Mouse (Mus musculus) intestine, embryonic 16.5 days (tissue): ENCODE data around the gene Olfr1393. TPM values are rescaled to one million over a fixed set of nuclear protein-coding genes. Genes with fewer than 3 reads are reported as not detected.

Source experiments
- ATAC-seq: fragments of 200-750 bp; cut with Nextera tagmentation; 2 replicates; pipeline ENCODE4 v1.8.0; 2017; ENCODE audit warnings: moderate TSS enrichment, moderate library complexity
- H3K27ac ChIP-seq: fragments of 300-500 bp; sonication (generic); 2 replicates; pipeline ENCODE4 v1.5.1; 2014; ENCODE audit warnings: mild to moderate bottlenecking, low read length
- H3K27me3 ChIP-seq: fragments of 300-500 bp; sonication (generic); replicated peaks from 2 replicates; pipeline ENCODE4 v1.6.1; 2014; ENCODE audit warnings: low read length, control low read depth, mixed read lengths; ENCODE audit not compliant: control insufficient read depth, insufficient read depth
- H3K36me3 ChIP-seq: fragments of 300-500 bp; sonication (generic); 2 replicates; pipeline ENCODE4 v1.6.1; 2014; ENCODE audit warnings: low read length, control low read depth; ENCODE audit not compliant: control insufficient read depth, insufficient read depth
- H3K4me1 ChIP-seq: fragments of 300-500 bp; sonication (generic); 2 replicates; pipeline ENCODE4 v1.6.1; 2014; ENCODE audit warnings: low read length, control low read depth, mixed read lengths; ENCODE audit not compliant: control insufficient read depth, insufficient read depth
- H3K4me2 ChIP-seq: fragments of 300-500 bp; sonication (generic); 2 replicates; pipeline ENCODE4 v1.6.1; 2014; ENCODE audit warnings: low read depth, low read length, control low read depth
- H3K4me3 ChIP-seq: fragments of 300-500 bp; sonication (generic); 2 replicates; pipeline ENCODE4 v1.5.1; 2014; ENCODE audit warnings: mild to moderate bottlenecking, low read length
- H3K9ac ChIP-seq: fragments of 300-500 bp; sonication (generic); 2 replicates; pipeline ENCODE4 v1.6.1; 2014; ENCODE audit warnings: low read depth, low read length
- H3K9me3 ChIP-seq: fragments of 300-500 bp; sonication (generic); 2 replicates; pipeline ENCODE4 v1.6.1; 2016; ENCODE audit warnings: low read length, control low read depth; ENCODE audit not compliant: control insufficient read depth
- WGBS: fragments of 180-500 bp; shearing (Covaris S2); extraction: QIAGEN DNeasy Blood & Tissue Kit; methylation state at CpG from one replicate; pipeline ENCODE4 v1.1.7; 2014; 5-methylcytosine and 5-hydroxymethylcytosine counted together
- polyA plus RNA-seq: library from polyadenylated mRNA; unstranded; fragments of >200 nt; fragmentation: Nextera tagmentation; extraction: Ambion mirVana; gene quantifications from 2 replicates; pipeline ENCODE4 v1.2.1, GENCODE M21; 2015

The Olfr1393 gene
- polyA plus RNA-seq, 1 experiment from 2014 or later: 0.13 TPM

GRCm38 (mm10) chr11:49326726-49327125, 48.6 kb downstream of the Olfr1393 start:
- H3K27me3 ChIP-seq: no peaks in the 10 kb centered on the region
- no peak overlapping the region for H3K9ac ChIP-seq
- H3K4me3 ChIP-seq: no peak overlapping the region
- H3K9me3 ChIP-seq: no peaks in the 10 kb centered on the region
- no peak for ATAC-seq
- 85% methylated on average over 3 of the region's 3 CpGs for WGBS
- no peaks in the 10 kb centered on the region for H3K4me1 ChIP-seq
- no peaks in the 10 kb centered on the region for H3K36me3 ChIP-seq
- no peak overlapping the region for H3K27ac ChIP-seq
- no peak overlapping the region for H3K4me2 ChIP-seq

- H3K27ac ChIP-seq: no peak overlapping the region
- no peak for ATAC-seq
- H3K27me3 ChIP-seq: no peaks in the 10 kb centered on the region
- 65% methylated on average over 1 of the region's 1 CpGs for WGBS
- H3K4me2 ChIP-seq: no peak overlapping the region
- H3K36me3 ChIP-seq: no peaks in the 10 kb centered on the region
- H3K9me3 ChIP-seq: no peaks in the 10 kb centered on the region
- H3K4me3 ChIP-seq: no peak overlapping the region
- H3K4me1 ChIP-seq: no peaks in the 10 kb centered on the region
- H3K9ac ChIP-seq: no peak overlapping the region
Observed at GRCm38 (mm10) chr11:49329686-49330085, 51.6 kb downstream of the Olfr1393 start.

Other genes starting within 250 kb of the Olfr1393 start
- gene 9930111J21Rik2, start 227.1 kb upstream of the Olfr1393 start, polyA plus RNA-seq: 0.65 and 0.87 TPM in 2 replicates
- 0.86 and 1.0 TPM in 2 replicates for gene Tgtp2, start 214.1 kb upstream of the Olfr1393 start, polyA plus RNA-seq
- gene Ifi47, start 201.7 kb upstream of the Olfr1393 start, polyA plus RNA-seq: 3.2 and 3.6 TPM in 2 replicates
- not detected in 2 replicates for gene Olfr1396, start 163.4 kb upstream of the Olfr1393 start, polyA plus RNA-seq
- gene Olfr1395, start 136.0 kb upstream of the Olfr1393 start, polyA plus RNA-seq: not detected in 2 replicates
- gene Olfr1394, start 123.9 kb upstream of the Olfr1393 start, polyA plus RNA-seq: not detected in 2 replicates
- 1.6 TPM in 2 replicates for gene Btnl9, start 91.1 kb upstream of the Olfr1393 start, polyA plus RNA-seq
- 20.7 and 23.1 TPM in 2 replicates for gene Zfp62, start 75.0 kb upstream of the Olfr1393 start, polyA plus RNA-seq
- 62.4 and 65.8 TPM in 2 replicates for gene Mgat1, start 34.1 kb upstream of the Olfr1393 start, polyA plus RNA-seq
- gene Olfr1392, start 7.0 kb downstream of the Olfr1393 start, polyA plus RNA-seq: not detected in 2 replicates
- not detected in 2 replicates for gene Olfr10, start 26.4 kb downstream of the Olfr1393 start, polyA plus RNA-seq
- not detected in 2 replicates for gene Olfr1391, start 44.4 kb downstream of the Olfr1393 start, polyA plus RNA-seq
- not detected in 2 replicates for gene Olfr1390, start 56.9 kb downstream of the Olfr1393 start, polyA plus RNA-seq
- not detected in 2 replicates for gene Olfr1389, start 144.8 kb downstream of the Olfr1393 start, polyA plus RNA-seq
- 0.05 and 0.10 TPM in 2 replicates for gene Olfr1388, start 158.3 kb downstream of the Olfr1393 start, polyA plus RNA-seq
- not detected in 2 replicates for gene Olfr1387, start 177.0 kb downstream of the Olfr1393 start, polyA plus RNA-seq
- gene Olfr1386, start 186.7 kb downstream of the Olfr1393 start, polyA plus RNA-seq: not detected in 2 replicates
- not detected in 2 replicates for gene Olfr1385, start 210.8 kb downstream of the Olfr1393 start, polyA plus RNA-seq
- gene Olfr1384, start 228.4 kb downstream of the Olfr1393 start, polyA plus RNA-seq: not detected in 2 replicates
- not detected in 2 replicates for gene Olfr1383, start 241.3 kb downstream of the Olfr1393 start, polyA plus RNA-seq
- not detected in 2 replicates for gene Olfr1382, start 249.9 kb downstream of the Olfr1393 start, polyA plus RNA-seq